Mouse (Mus musculus) bone marrow macrophage, adult 2 months (primary cell): ENCODE data around the gene Akap6.

Experiments used
- CTCF ChIP-seq: IDR thresholded peaks from 2 replicates; pipeline ENCODE4 v1.5.1; 2012; ENCODE audit warnings: low read depth, mild to moderate bottlenecking, low read length, moderate library complexity
- POLR2A ChIP-seq: IDR thresholded peaks from 2 replicates; pipeline ENCODE4 v1.6.1; 2012; ENCODE audit warnings: mild to moderate bottlenecking, low read depth, low read length, borderline replicate concordance

GRCm38 (mm10) chr12:52845982-52846381 is 146.8 kb downstream of the Akap6 start:
- TF ChIP-seq CTCF (no peak), POLR2A (no peak)
